Mouse (Mus musculus): ENCODE data around the gene Zfp667.

- TF ChIP-seq CTCF (IDR thresholded peaks at IDR 0.05; ENCODE audit: low read depth): no peak; the same call in 1 of the 2 replicates
- TF ChIP-seq EP300 (IDR thresholded peaks at IDR 0.05; ENCODE audit: low read depth): no peak
Observed at GRCm38 (mm10) chr7:6285842-6286705, at the start of gene Zfp667.
